Mouse (Mus musculus) hindbrain, embryonic 15.5 days (tissue): ENCODE measurements around the gene Pde9a. TPM values are rescaled to one million over a fixed set of nuclear protein-coding genes. Genes with fewer than 3 reads are reported as not detected.
"Not testable (repeated sequence)": the region's sequence is repeated elsewhere in the genome, so short reads cannot be mapped to it uniquely, and the experiment has no call there.

Experiments used
- ATAC-seq: fragments of 200-750 bp; cut with Nextera tagmentation; 2 replicates; pipeline ENCODE4 v1.8.0; 2017; ENCODE audit warnings: low read depth, moderate number of reproducible peaks, moderate TSS enrichment; ENCODE audit not compliant: low FRiP score
- H3K27ac ChIP-seq: fragments of 300-500 bp; sonication (generic); replicated peaks from 2 replicates; pipeline ENCODE4 v1.5.1; 2015; ENCODE audit warnings: mild to moderate bottlenecking, inconsistent platforms
- H3K27me3 ChIP-seq: fragments of 300-500 bp; sonication (generic); 2 replicates; pipeline ENCODE4 v1.6.1; 2015; ENCODE audit warnings: control low read depth, inconsistent platforms
- H3K36me3 ChIP-seq: fragments of 300-500 bp; sonication (generic); 2 replicates; pipeline ENCODE4 v1.6.1; 2015; ENCODE audit warnings: control low read depth, inconsistent platforms
- H3K4me1 ChIP-seq: fragments of 300-500 bp; sonication (generic); replicated peaks from 2 replicates; pipeline ENCODE4 v1.6.1; 2015; ENCODE audit warnings: control low read depth, inconsistent platforms
- H3K4me2 ChIP-seq: fragments of 300-500 bp; sonication (generic); 2 replicates; pipeline ENCODE4 v1.6.1; 2015; ENCODE audit warnings: moderate library complexity, mild to moderate bottlenecking, inconsistent platforms
- H3K4me3 ChIP-seq: fragments of 300-500 bp; sonication (generic); 2 replicates; pipeline ENCODE4 v1.5.1; 2015; ENCODE audit warnings: mild to moderate bottlenecking, inconsistent platforms
- H3K9ac ChIP-seq: fragments of 300-500 bp; sonication (generic); 2 replicates; pipeline ENCODE4 v1.6.1; 2015; ENCODE audit warnings: inconsistent platforms
- H3K9me3 ChIP-seq: fragments of 300-500 bp; sonication (generic); 2 replicates; pipeline ENCODE4 v1.6.1; 2016; ENCODE audit warnings: control low read depth, inconsistent platforms
- WGBS: fragments of 180-500 bp; shearing (Covaris S2); methylation state at CpG from one replicate; pipeline ENCODE4 v1.1.7; 2015; 5-methylcytosine and 5-hydroxymethylcytosine counted together
- polyA plus RNA-seq: library from polyadenylated mRNA; unstranded; fragments of >200 nt; fragmentation: Nextera tagmentation; extraction: Ambion mirVana; gene quantifications from 2 replicates; pipeline ENCODE4 v1.2.1, GENCODE M21; 2015

Pde9a gene
- 28.1 and 34.2 TPM in 2 replicates for polyA plus RNA-seq

GRCm38 (mm10) chr17:31385671-31386665, at the start of gene Pde9a:
TSS of gene Pde9a (plus strand) at chr17:31386210.
- H3K4me1 ChIP-seq = peaks cover 49% of the 10 kb centered on the region

GRCm38 (mm10) chr17:31339769-31340168, 46.2 kb upstream of the Pde9a start:
- Histone ChIP-seq H3K4me2 (no peak overlapping the region), H3K4me1 (peaks cover 7% of the 10 kb centered on the region), H3K9ac (no peak overlapping the region), H3K27me3 (no peaks in the 10 kb centered on the region), H3K4me3 (no peak overlapping the region), H3K9me3 (no peaks in the 10 kb centered on the region), H3K27ac (no peak overlapping the region), H3K36me3 (no peaks in the 10 kb centered on the region; the same call in 1 of the 2 replicates)
- ATAC-seq = no peak
- WGBS = 79% methylated on average over 2 of the region's 2 CpGs

More at GRCm38 (mm10) chr17:31385671-31386665, at the start of gene Pde9a:
- Histone ChIP-seq H3K27me3 (no peaks in the 10 kb centered on the region), H3K36me3 (no peaks in the 10 kb centered on the region), H3K27ac (peak within 1 kb of the TSS; percentile 77), H3K4me2 (peak within 1 kb of the TSS; percentile 70), H3K9ac (peak within 1 kb of the TSS; percentile 69), H3K4me3 (peak within 1 kb of the TSS; percentile 70), H3K9me3 (no peaks in the 10 kb centered on the region)
- under 1% methylated on average over 45 of the region's 56 CpGs for WGBS
- peak; percentile 91 for ATAC-seq

- Histone ChIP-seq H3K27me3 (no peaks in the 10 kb centered on the region), H3K4me3 (no peak overlapping the region), H3K9me3 (no peaks in the 10 kb centered on the region), H3K4me1 (peaks cover 7% of the 10 kb centered on the region), H3K9ac (no peak overlapping the region), H3K27ac (no peak overlapping the region), H3K36me3 (no peaks in the 10 kb centered on the region; the same call in 1 of the 2 replicates), H3K4me2 (no peak overlapping the region)
- peak; percentile 32; the same call in 1 of the 2 replicates for ATAC-seq
- WGBS = 39% methylated on average over 6 of the region's 6 CpGs
These were observed 43.8 kb upstream of the Pde9a start for GRCm38 (mm10) chr17:31342191-31342590.

GRCm38 (mm10) chr17:31344172-31344801, 41.7 kb upstream of the Pde9a start:
- WGBS = 55% methylated on average over 5 of the region's 5 CpGs
- peaks cover 7% of the 10 kb centered on the region for H3K4me1 ChIP-seq
- no peak overlapping the region for H3K9ac ChIP-seq
- H3K36me3 ChIP-seq = no peaks in the 10 kb centered on the region; the same call in 1 of the 2 replicates
- H3K27me3 ChIP-seq = no peaks in the 10 kb centered on the region
- H3K9me3 ChIP-seq = no peaks in the 10 kb centered on the region
- no peak overlapping the region for H3K4me3 ChIP-seq
- ATAC-seq = no peak
- H3K27ac ChIP-seq = no peak overlapping the region
- H3K4me2 ChIP-seq = no peak overlapping the region

GRCm38 (mm10) chr17:31344816-31345215, 41.2 kb upstream of the Pde9a start:
- no peaks in the 10 kb centered on the region for H3K9me3 ChIP-seq
- no peaks in the 10 kb centered on the region for H3K27me3 ChIP-seq
- H3K9ac ChIP-seq = no peak overlapping the region
- no peak for ATAC-seq
- 85% methylated on average over 3 of the region's 3 CpGs for WGBS
- no peak overlapping the region for H3K4me2 ChIP-seq
- no peaks in the 10 kb centered on the region; the same call in 1 of the 2 replicates for H3K36me3 ChIP-seq
- H3K4me1 ChIP-seq = peaks cover 7% of the 10 kb centered on the region
- no peak overlapping the region for H3K4me3 ChIP-seq
- no peak overlapping the region for H3K27ac ChIP-seq

GRCm38 (mm10) chr17:31348129-31348528, 37.9 kb upstream of the Pde9a start:
- no peak overlapping the region for H3K27ac ChIP-seq
- H3K4me3 ChIP-seq = no peak overlapping the region
- no peak overlapping the region for H3K9ac ChIP-seq
- peaks cover 4% of the 10 kb centered on the region; the same call in 1 of the 2 replicates for H3K36me3 ChIP-seq
- H3K27me3 ChIP-seq = no peaks in the 10 kb centered on the region
- ATAC-seq = no peak
- no peaks in the 10 kb centered on the region for H3K9me3 ChIP-seq
- H3K4me1 ChIP-seq = 0 out of 2 replicates have a peak, but pooled peaks cover 3% of the 10 kb centered on the region
- WGBS = 81% methylated on average over 5 of the region's 5 CpGs
- no peak overlapping the region for H3K4me2 ChIP-seq

- Histone ChIP-seq H3K27ac (no peak overlapping the region), H3K4me1 (0 out of 2 replicates have a peak, but pooled peaks cover 3% of the 10 kb centered on the region), H3K9me3 (no peaks in the 10 kb centered on the region), H3K36me3 (peaks cover 4% of the 10 kb centered on the region; the same call in 1 of the 2 replicates), H3K4me3 (no peak overlapping the region), H3K27me3 (no peaks in the 10 kb centered on the region), H3K4me2 (no peak overlapping the region), H3K9ac (no peak overlapping the region)
- WGBS = 71% methylated on average over 12 of the region's 12 CpGs
- ATAC-seq = no peak
These were observed 36.6 kb upstream of the Pde9a start for GRCm38 (mm10) chr17:31349388-31349787.

- no peaks in the 10 kb centered on the region for H3K9me3 ChIP-seq
- H3K9ac ChIP-seq = no peak overlapping the region
- no peak overlapping the region for H3K4me2 ChIP-seq
- peaks cover 4% of the 10 kb centered on the region; the same call in 1 of the 2 replicates for H3K36me3 ChIP-seq
- no peak overlapping the region for H3K27ac ChIP-seq
- no peaks in the 10 kb centered on the region for H3K27me3 ChIP-seq
- WGBS = 57% methylated on average over 8 of the region's 8 CpGs
- H3K4me1 ChIP-seq = peaks cover 17% of the 10 kb centered on the region
- no peak overlapping the region for H3K4me3 ChIP-seq
- no peak for ATAC-seq
These were observed 34.0 kb upstream of the Pde9a start for GRCm38 (mm10) chr17:31351984-31352383.

GRCm38 (mm10) chr17:31353255-31353654, 32.8 kb upstream of the Pde9a start:
- peaks cover 4% of the 10 kb centered on the region; the same call in 1 of the 2 replicates for H3K36me3 ChIP-seq
- H3K4me2 ChIP-seq = no peak overlapping the region
- no peaks in the 10 kb centered on the region for H3K9me3 ChIP-seq
- no peak overlapping the region for H3K27ac ChIP-seq
- H3K27me3 ChIP-seq = no peaks in the 10 kb centered on the region
- 81% methylated on average over 2 of the region's 2 CpGs for WGBS
- peaks cover 17% of the 10 kb centered on the region for H3K4me1 ChIP-seq
- no peak for ATAC-seq
- H3K9ac ChIP-seq = no peak overlapping the region
- H3K4me3 ChIP-seq = no peak overlapping the region

GRCm38 (mm10) chr17:31354684-31355083, 31.3 kb upstream of the Pde9a start:
- H3K4me1 ChIP-seq = peaks cover 17% of the 10 kb centered on the region
- H3K36me3 ChIP-seq, H3K4me3 ChIP-seq, H3K4me2 ChIP-seq, H3K9me3 ChIP-seq, H3K27ac ChIP-seq, H3K9ac ChIP-seq, ATAC-seq, H3K27me3 ChIP-seq: not testable (repeated sequence)
- WGBS = 83% methylated on average over 3 of the region's 3 CpGs

- Histone ChIP-seq H3K4me1 (peaks cover 24% of the 10 kb centered on the region), H3K4me2 (no peak overlapping the region), H3K27me3 (no peaks in the 10 kb centered on the region), H3K4me3 (no peak overlapping the region), H3K9ac (no peak overlapping the region), H3K27ac (peak overlapping the region; percentile 70), H3K36me3 (no peaks in the 10 kb centered on the region), H3K9me3 (no peaks in the 10 kb centered on the region)
- ATAC-seq = peak; percentile 54
- 29% methylated on average over 8 of the region's 8 CpGs for WGBS
These were observed 30.1 kb upstream of the Pde9a start for GRCm38 (mm10) chr17:31355792-31356502.
